Mouse (Mus musculus): ENCODE results near the gene Brpf3. TPM values are rescaled to one million over a fixed set of nuclear protein-coding genes. Genes with fewer than 3 reads are reported as not detected.
"Not testable (repeated sequence)": the region's sequence is repeated elsewhere in the genome, so short reads cannot be mapped to it uniquely, and the experiment has no call there.

Gene Brpf3
- total and polyA plus RNA-seq, 2 experiments from 2014 or later: 4.7 to 16.5 TPM

DNA sequence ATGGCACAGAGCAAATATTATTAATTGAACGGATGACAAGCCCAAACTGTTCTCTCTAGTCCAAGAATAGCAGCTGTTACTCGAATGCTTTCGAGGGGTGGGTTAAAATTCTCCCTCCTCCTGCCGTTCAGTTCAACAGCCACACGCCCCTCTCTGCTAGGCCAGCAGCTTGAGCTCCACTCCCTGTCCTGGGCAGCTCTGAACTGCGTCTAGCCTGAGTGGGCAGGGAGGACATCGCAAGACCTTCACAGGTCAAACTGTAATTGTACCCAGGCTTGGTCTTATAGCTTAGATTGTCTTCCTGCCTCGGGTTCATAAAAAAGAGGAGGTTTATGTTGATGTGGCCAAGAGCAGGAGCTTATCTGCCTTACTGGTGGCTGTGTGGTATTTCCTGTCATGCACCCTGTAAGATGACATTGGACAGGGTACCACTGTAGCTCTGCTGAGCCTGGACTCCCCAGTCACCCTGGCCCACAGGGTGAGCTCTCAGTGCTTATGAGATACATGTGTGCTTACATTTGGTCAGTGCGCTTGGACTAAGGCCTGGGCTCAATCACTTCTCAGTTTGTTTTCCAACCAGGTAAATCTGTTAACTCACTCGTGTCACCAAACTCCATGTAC lies 14.6 kb downstream of the Brpf3 start:
- H3K4me2 ChIP-seq (ENCODE audit: low read depth, low read length): no peak overlapping the region
- no peak overlapping the region for H3K27ac ChIP-seq
- H3K36me3 ChIP-seq (ENCODE audit: insufficient read depth, low read length): peaks cover 54% of the 10 kb centered on the region
- WGBS: 81% methylated on average over 10 of the region's 10 CpGs
- ATAC-seq: no peak
- H3K9me3 ChIP-seq (ENCODE audit: low read length): no peaks in the 10 kb centered on the region
- no peak overlapping the region for H3K9ac ChIP-seq (replicated peaks; ENCODE audit: low read length)
- no peak for DNase-seq (ENCODE audit: low spot score)
- no peaks in the 10 kb centered on the region for H3K4me1 ChIP-seq (ENCODE audit: insufficient read depth, low read length)
- no peaks in the 10 kb centered on the region for H3K27me3 ChIP-seq (ENCODE audit: insufficient read depth, low read length)
- TF ChIP-seq CTCF (IDR thresholded peaks at IDR 0.05; ENCODE audit: low read depth): no peak
- H3K4me3 ChIP-seq (ENCODE audit: low read length): no peak overlapping the region

DNA sequence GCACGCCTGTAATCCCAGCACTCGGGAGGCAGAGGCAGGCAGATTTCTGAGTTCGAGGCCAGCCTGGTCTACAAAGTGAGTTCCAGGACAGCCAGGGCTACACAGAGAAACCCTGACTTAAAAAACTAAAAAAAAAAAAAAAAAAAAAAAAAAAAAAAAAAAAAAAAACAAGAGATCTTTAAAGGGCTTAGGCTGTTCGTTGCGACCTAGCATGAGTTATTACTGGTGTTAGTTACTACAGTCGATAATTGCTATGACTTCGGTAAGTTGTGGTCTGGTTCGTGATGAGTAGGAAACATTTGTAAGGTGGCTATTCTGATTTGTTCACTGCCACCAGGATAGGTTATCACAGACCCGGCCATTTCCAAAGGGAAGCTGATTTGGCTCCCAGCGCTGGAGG lies 15.4 kb downstream of the Brpf3 start:
- not testable (repeated sequence) for DNase-seq (ENCODE audit: low spot score); ATAC-seq; H3K9ac ChIP-seq (replicated peaks; ENCODE audit: low read length); H3K27me3 ChIP-seq (ENCODE audit: insufficient read depth, low read length); H3K27ac ChIP-seq; H3K4me1 ChIP-seq (ENCODE audit: insufficient read depth, low read length); H3K4me3 ChIP-seq (ENCODE audit: low read length); H3K4me2 ChIP-seq (ENCODE audit: low read depth, low read length); H3K9me3 ChIP-seq (ENCODE audit: low read length)
- 98% methylated on average over 10 of the region's 10 CpGs for WGBS
- H3K36me3 ChIP-seq (ENCODE audit: insufficient read depth, low read length): peaks cover 48% of the 10 kb centered on the region

DNA sequence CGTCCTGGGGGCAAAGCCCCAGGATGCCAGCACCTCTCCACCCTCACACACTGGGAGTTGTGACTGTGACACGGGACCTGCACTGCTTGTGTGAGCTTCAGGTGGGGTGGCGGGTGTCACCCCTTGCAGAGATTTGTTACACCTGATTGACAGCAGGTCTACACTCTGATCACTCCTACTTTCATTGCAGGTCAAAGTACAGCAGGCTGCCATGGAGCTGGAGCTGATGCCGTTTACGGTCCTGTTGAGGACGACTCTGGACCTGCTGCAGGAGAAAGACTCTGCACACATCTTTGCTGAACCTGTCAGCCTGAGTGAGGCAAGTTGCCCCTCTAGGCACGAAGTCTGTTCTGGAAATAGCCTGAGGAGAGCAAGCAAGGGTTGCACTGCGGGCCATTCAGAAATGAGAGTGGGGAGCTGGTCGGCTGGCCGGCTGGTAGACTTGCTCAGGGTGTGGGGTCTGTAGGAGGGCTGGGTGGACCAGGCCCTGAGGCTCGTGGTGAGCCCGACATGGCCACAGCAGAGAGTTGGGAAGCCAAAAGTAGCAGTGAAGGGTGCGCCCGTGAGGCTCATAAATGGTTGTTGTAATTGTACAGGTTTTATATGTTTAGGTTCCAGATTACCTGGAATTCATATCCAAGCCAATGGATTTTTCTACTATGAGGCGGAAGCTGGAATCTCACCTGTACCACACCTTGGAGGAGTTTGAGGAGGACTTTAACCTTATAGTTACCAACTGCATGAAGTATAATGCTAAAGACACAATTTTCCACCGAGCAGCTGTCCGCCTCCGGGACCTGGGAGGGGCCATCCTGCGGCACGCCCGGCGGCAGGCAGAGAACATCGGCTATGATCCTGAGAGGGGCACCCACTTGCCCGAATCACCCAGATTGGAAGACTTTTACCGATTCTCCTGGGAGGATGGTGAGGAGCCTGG lies 16.3 kb downstream of the Brpf3 start:
- Histone ChIP-seq H3K9ac (replicated peaks; ENCODE audit: low read length) (no peak overlapping the region), H3K27me3 (ENCODE audit: insufficient read depth, low read length) (no peaks in the 10 kb centered on the region), H3K9me3 (ENCODE audit: low read length) (no peaks in the 10 kb centered on the region), H3K4me1 (ENCODE audit: insufficient read depth, low read length) (no peaks in the 10 kb centered on the region), H3K4me2 (ENCODE audit: low read depth, low read length) (no peak overlapping the region), H3K4me3 (ENCODE audit: low read length) (no peak overlapping the region), H3K36me3 (ENCODE audit: insufficient read depth, low read length) (peaks cover 54% of the 10 kb centered on the region), H3K27ac (no peak overlapping the region)
- no peak for TF ChIP-seq CTCF (IDR thresholded peaks at IDR 0.05; ENCODE audit: low read depth)
- ATAC-seq (no peak), DNase-seq (ENCODE audit: low spot score) (no peak)
- WGBS: 96% methylated on average over 25 of the region's 25 CpGs

DNA sequence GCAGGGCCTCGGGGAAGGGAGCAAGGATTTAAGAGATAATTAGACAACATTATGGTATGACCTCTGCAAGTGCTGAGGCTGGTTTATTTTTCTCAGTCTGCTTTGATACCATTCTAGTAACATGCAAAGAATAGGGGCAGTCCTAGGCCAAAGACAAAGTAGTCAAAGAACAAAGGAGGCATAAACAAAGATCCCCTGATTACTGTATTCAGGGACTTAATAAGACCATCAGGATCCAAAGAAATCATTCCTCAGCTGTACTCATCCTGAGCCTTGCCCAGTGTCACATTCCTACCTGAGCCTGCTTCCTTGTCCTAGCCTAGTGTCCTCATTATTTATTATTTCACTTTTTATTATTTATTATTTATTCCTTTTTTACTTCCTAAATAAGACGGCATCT lies 19.3 kb downstream of the Brpf3 start:
- ATAC-seq (no peak), DNase-seq (ENCODE audit: low spot score) (no peak)
- WGBS: 78% methylated on average over 2 of the region's 2 CpGs
- H3K9ac ChIP-seq (replicated peaks; ENCODE audit: low read length): no peak overlapping the region
- no peaks in the 10 kb centered on the region for H3K9me3 ChIP-seq (ENCODE audit: low read length)
- H3K27ac ChIP-seq: no peak overlapping the region
- peaks cover 61% of the 10 kb centered on the region for H3K36me3 ChIP-seq (ENCODE audit: insufficient read depth, low read length)
- no peaks in the 10 kb centered on the region for H3K4me1 ChIP-seq (ENCODE audit: insufficient read depth, low read length)
- no peak overlapping the region for H3K4me3 ChIP-seq (ENCODE audit: low read length)
- H3K27me3 ChIP-seq (ENCODE audit: insufficient read depth, low read length): no peaks in the 10 kb centered on the region
- TF ChIP-seq CTCF (IDR thresholded peaks at IDR 0.05; ENCODE audit: low read depth): no peak
- H3K4me2 ChIP-seq (ENCODE audit: low read depth, low read length): no peak overlapping the region

DNA sequence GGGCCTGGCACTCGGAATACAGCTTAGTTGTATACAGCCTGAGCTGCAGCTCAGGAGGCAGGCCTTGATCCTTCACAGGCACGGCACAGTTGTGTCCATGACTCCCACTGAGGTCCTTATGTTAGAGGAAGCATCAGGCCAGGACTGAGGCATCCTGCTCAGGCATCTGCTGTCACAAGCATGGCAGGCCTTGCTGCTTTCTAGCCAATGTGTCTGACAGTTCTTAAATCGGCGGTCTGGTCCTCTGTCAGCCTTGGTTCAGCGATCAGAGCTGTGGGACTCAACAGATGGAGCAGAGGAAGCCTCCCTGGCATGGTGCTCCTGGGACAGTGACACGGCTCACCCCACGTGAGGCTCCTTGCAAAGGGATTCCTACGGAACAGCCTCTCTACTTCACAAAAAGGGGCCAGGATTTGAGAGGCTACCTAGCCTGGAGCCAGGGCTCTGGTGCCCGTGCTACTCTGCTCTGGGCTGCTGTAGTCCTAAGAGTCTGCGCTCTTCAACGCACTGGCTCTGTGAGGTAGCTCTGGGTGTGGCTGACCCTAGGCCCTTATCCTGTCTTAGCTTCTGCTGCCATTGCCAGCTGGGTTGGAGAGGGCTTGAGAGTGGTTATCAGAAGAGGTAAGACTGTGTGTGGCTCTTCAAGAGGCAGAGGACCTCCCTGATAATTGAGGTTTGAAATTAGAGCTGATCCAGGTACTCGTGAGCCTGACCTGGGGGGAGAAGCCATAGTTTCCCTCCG lies 22.3 kb downstream of the Brpf3 start:
- TF ChIP-seq CTCF (IDR thresholded peaks at IDR 0.05; ENCODE audit: low read depth): no peak
- H3K4me2 ChIP-seq (ENCODE audit: low read depth, low read length): no peak overlapping the region
- peaks cover 48% of the 10 kb centered on the region for H3K36me3 ChIP-seq (ENCODE audit: insufficient read depth, low read length)
- no peak overlapping the region for H3K4me3 ChIP-seq (ENCODE audit: low read length)
- no peak overlapping the region for H3K9ac ChIP-seq (replicated peaks; ENCODE audit: low read length)
- DNase-seq (ENCODE audit: low spot score): peak; percentile 54
- peak overlapping the region; percentile 54 for H3K27ac ChIP-seq
- no peaks in the 10 kb centered on the region for H3K27me3 ChIP-seq (ENCODE audit: insufficient read depth, low read length)
- 71% methylated on average over 13 of the region's 13 CpGs for WGBS
- H3K4me1 ChIP-seq (ENCODE audit: insufficient read depth, low read length): no peaks in the 10 kb centered on the region
- ATAC-seq: peak; percentile 67; the same call in 1 of the 2 replicates
- H3K9me3 ChIP-seq (ENCODE audit: low read length): no peaks in the 10 kb centered on the region

DNA sequence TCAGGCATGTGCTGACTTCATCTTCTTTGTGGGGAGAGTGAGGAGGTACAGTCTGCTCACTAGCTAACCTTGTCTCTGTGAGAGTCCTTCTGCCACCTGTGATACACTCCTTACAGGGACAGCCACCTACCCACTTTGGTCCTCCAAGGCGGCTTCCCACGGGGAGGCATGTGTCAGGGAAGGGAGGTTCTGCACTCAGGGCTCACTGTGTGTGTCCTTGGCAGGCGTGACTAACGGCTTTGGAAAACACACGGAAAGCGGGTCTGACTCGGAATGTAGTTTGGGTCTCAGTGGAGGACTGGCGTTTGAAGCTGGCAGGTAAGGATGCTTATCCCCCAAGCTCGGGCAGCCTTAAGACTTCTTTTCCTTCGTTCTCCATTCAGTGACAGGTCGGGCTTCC lies 22.9 kb downstream of the Brpf3 start:
- 71% methylated on average over 11 of the region's 11 CpGs for WGBS
- DNase-seq (ENCODE audit: low spot score) (no peak), ATAC-seq (no peak)

More for the DNA sequence above, 22.9 kb downstream of the Brpf3 start:
- no peak for TF ChIP-seq CTCF (IDR thresholded peaks at IDR 0.05; ENCODE audit: low read depth)
- H3K4me1 ChIP-seq (ENCODE audit: insufficient read depth, low read length): no peaks in the 10 kb centered on the region
- H3K4me3 ChIP-seq (ENCODE audit: low read length): no peak overlapping the region
- no peaks in the 10 kb centered on the region for H3K27me3 ChIP-seq (ENCODE audit: insufficient read depth, low read length)
- H3K9ac ChIP-seq (replicated peaks; ENCODE audit: low read length): no peak overlapping the region
- no peaks in the 10 kb centered on the region for H3K9me3 ChIP-seq (ENCODE audit: low read length)
- peaks cover 43% of the 10 kb centered on the region for H3K36me3 ChIP-seq (ENCODE audit: insufficient read depth, low read length)
- peak overlapping the region; percentile 54; the same call in 1 of the 2 replicates for H3K27ac ChIP-seq
- no peak overlapping the region for H3K4me2 ChIP-seq (ENCODE audit: low read depth, low read length)

Data from hindbrain, postnatal 0 days (tissue).